Mouse (Mus musculus) gastrocnemius, postnatal 25 days (tissue): ENCODE measurements around the gene Tbc1d21. TPM values are rescaled to one million over a fixed set of nuclear protein-coding genes. Genes with fewer than 3 reads are reported as not detected.

Experiments used
- DNase-seq: peaks from one replicate; pipeline ENCODE4 v3.0.0; 2022
- long read RNA-seq, 2 experiments: library from polyadenylated mRNA; stranded (forward); transcript quantifications; one replicate each; pipeline ENCODE4 v2.0.0; 2021
- total RNA-seq, 2 experiments: library from RNA; stranded (reverse); gene quantifications; 1 replicate in 1 of 2; 2 replicates in 1 of 2; pipeline ENCODE4 v1.2.3; 2021

Gene Tbc1d21
- total RNA-seq, result not detected
- long read RNA-seq, experiment 1, result 0 reads
- long read RNA-seq, experiment 2, result 0 reads

DNA sequence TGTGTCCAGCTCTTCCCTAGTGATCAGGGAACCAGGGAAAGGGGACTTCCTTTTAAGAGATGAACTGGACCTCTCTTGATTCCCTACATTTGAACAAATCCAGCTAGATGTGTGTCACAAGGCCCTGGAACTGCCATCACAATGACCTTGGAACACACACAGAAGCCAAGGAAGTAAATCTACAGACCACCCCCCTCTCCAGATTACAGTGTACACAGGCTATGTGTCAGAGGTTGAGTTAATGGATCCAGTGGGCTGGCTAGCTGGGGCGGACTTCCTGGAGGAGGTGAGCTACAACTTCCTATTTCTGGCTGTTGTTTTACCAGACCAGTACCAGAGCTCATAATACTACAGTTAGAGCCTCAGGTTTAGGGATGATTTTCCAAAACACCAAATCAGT is at the start of gene Tbc1d21:
Gene Tbc1d21 (minus strand): TSS at position 101 of the 400 bp plus-strand sequence.
- no peak for DNase-seq

GRCm38 (mm10) chr9:58411556-58411955 is 41.3 kb upstream of the Tbc1d21 start:
- DNase-seq, result no peak

- DNase-seq, result no peak
Measured at GRCm38 (mm10) chr9:58410057-58410735, 39.9 kb upstream of the Tbc1d21 start.

DNA sequence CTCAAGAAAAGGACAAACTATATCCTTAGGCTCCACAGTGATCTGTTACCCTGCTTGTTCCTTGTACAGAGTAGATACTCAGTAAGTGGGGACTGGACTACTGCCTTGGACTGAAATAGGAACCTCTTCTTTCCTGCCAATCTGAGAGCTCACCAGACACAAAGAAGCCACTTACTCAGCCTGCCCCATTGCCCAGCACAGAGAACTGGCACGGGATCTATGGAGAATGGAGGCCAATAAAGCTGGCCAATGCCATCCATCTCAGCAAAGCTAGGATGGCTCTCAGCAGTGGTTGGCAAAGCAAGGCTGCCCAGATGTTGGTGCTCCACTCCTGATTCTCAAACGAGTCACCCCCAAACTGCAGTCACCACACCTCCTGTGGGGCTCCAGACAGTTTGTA is 39.0 kb upstream of the Tbc1d21 start:
- DNase-seq, result peak; percentile 11

GRCm38 (mm10) chr9:58404412-58404811 is 34.2 kb upstream of the Tbc1d21 start:
- no peak for DNase-seq

- DNase-seq, result no peak
Measured at GRCm38 (mm10) chr9:58401371-58402082, 31.3 kb upstream of the Tbc1d21 start.

- DNase-seq, result no peak
Measured at GRCm38 (mm10) chr9:58399609-58400008, 29.4 kb upstream of the Tbc1d21 start.

DNA sequence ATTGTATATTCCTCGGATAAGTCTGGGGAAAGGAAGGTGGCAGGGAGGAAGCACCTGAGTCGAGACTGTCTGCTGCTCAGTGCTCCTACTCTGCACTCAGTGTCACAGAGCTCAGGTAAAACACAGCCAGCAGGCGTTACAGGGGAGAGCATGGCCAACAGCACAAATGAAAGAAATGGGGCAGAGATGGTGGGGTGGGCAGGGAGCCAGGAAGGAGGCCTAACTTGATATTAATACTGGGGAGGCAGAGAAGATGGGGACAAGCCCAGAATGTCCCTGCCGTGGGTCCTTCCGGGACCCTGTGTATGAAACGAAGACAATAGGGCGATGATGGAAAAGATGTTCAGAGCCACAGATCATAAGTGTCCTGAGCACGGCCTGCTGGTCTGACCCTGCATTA is 24.4 kb upstream of the Tbc1d21 start:
- no peak for DNase-seq

GRCm38 (mm10) chr9:58393875-58394274 is 23.6 kb upstream of the Tbc1d21 start:
- DNase-seq, result no peak

DNA sequence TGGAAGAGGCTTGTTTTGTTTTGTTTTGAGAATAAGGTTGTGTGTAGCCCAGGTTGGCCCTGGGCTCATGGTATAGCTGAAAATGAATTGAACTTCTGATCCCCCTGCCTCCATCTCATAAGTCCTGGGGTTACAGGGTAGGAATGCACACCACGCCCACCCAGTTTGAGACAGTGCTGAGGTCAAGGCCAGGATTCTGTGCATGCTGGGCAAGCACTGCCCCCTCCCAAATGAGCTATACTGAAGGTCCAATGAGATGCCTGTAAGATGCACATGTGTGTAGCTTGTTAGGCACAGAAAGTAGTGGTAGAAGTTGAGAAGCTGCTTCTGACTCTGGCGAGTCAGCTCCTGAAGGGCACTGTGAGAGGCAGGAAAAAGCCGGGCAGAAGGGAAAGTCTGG is 18.1 kb upstream of the Tbc1d21 start:
- DNase-seq, result no peak

- no peak for DNase-seq
Measured at GRCm38 (mm10) chr9:58378878-58379277, 8.6 kb upstream of the Tbc1d21 start.

GRCm38 (mm10) chr9:58373912-58374431 is 3.7 kb upstream of the Tbc1d21 start:
- DNase-seq, result no peak

GRCm38 (mm10) chr9:58371914-58372313 is 1.7 kb upstream of the Tbc1d21 start:
- DNase-seq, result no peak

- DNase-seq, result no peak
Measured at GRCm38 (mm10) chr9:58369644-58370043, 611 bp downstream of the Tbc1d21 start.

GRCm38 (mm10) chr9:58364325-58364724 is 5.9 kb downstream of the Tbc1d21 start:
- no peak for DNase-seq

- no peak for DNase-seq
Measured at GRCm38 (mm10) chr9:58361956-58362355, 8.3 kb downstream of the Tbc1d21 start.

DNA sequence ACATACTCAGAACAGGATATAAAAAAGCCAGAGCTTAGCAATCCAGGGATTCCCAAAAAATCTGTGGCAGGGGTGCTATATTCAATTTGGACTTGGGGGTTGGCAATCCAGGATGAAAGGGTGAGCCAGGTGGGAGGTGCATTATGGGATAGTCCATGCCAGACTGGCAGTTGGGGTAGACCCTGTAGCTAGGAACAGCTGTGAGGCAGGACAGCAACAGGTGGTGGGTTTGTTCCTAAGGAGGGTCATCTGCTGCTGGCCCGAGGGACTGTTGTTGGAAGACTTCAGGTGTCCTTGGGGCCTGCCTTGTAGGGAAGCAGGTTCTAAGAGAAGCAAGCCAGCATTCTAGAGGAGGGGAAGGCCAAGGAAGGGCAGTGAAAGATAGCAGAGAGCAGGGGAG is 8.9 kb downstream of the Tbc1d21 start:
- no peak for DNase-seq

- no peak for DNase-seq
Measured at GRCm38 (mm10) chr9:58355262-58356050, 14.8 kb downstream of the Tbc1d21 start.

GRCm38 (mm10) chr9:58354701-58355100 is 15.6 kb downstream of the Tbc1d21 start:
- DNase-seq, result no peak

DNA sequence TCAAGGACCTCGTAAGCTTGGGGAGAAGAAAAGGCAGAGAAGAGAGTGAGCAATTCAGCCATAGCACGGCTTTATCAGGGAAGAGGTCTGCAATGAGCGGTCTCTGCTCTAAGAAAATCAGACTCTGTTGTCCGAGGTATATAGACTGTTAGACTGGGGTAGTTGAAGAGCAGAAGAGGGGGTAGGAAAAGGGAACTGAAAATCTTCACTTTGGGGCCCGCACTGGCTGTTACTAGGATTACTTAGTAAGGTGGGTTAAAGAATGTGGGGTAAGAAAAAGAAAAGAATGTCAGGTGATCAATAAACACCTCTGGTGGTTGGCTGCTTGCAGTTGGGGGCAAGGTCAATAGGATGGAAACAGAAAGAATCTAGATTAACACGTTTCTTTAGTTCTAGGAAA is 17.0 kb downstream of the Tbc1d21 start:
- DNase-seq, result no peak

DNA sequence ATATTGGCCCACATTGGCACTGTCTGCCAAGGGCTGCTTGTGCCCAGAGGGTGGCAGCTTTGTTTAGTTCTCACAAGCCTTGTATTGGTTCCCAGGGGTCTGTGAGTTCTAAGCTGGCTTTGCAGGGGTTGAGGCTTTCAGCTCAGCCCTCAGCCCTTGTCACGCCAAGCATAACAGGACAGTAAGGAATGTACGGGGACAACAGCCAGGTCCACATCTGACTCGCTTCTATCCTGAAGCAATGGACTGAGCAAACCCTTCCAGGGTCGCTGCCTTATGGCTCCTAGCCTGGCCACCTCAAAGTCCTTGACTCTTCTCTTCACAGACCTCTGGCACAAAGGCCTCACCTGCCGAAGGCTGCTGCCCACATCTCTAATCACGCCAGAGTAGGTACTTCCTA is 22.5 kb downstream of the Tbc1d21 start:
- no peak for DNase-seq

DNA sequence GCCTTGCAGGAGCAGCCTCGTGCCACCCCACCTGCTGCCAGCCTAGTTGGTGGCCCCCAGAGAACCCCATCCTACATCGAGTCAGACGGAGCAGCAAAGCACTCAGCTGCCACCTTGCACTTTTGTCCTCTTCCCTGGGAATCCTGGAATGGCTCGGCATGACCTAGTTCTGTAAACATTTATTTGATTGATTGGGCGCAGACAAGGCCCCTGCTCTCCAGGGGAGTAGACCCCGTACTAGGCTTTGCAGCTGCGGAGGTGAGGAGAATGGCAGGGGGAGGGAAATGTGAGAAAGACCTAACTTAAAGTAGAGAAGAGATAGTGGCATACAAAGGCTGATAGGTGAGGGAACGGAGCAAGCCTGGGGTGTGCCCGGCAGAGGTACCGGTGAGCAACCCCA is 23.8 kb downstream of the Tbc1d21 start:
- no peak for DNase-seq

DNA sequence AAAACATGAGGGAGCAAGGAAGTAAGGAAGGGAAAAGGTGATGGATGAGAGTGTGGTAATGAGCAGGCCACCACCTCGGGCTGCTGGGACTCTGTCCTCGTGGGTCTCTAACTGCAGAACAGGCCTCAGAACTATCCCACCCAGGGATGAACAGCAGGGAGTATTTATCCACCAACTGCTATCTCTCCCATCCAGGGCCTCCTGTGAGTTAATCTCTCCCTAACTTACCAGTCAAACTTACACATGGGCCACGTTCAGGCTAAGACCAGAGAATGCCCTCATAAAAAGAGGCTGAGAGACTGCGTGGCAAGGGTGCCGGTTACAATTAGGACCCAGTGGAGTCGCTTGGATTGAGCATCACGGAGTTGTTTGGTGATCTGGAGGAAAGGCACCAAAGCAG is 24.3 kb downstream of the Tbc1d21 start:
- no peak for DNase-seq
